ENCODE assay signal across 12 mouse cellular contexts in genomic region chr7:82082883-82083282, GRCm38 (mm10).
DNase-seq lines count a peak whose midpoint lies in the region.
"Had no signal": no experiment of that assay in that cellular context is flagged by ENCODE, and none has a peak within 500 bp of the region (broad histone marks: within the 10 kb centered on the region; RNA-seq: fewer than 3 reads in every experiment).

No protein-coding gene starts in this region.

- peak; percentile 18 for DNase-seq in embryo, embryonic 11 days
- DNase-seq in embryo, embryonic 10.5 days (ENCODE audit: low spot score), result no peak
- DNase-seq in heart, postnatal 10 days, result peak; percentile 7 to 14
- no peak for DNase-seq in heart, postnatal 14 days
- DNase-seq in testis, postnatal 14 days (ENCODE audit: low spot score), result peak; percentile 8
- no peak for DNase-seq in testis, postnatal 10 days (ENCODE audit: low spot score)
- DNase-seq in skeletal muscle tissue, adult 2 months (ENCODE audit: low read depth, low spot score), result peak; percentile 13
- no peak for DNase-seq in kidney, adult 18-20 months
- DNase-seq: adrenal gland, adult 8-10 months; cerebellum, postnatal 36 days; right cerebral cortex, postnatal 25 days; thymus, postnatal 25 days had no signal

- intact Hi-C loops in heart, postnatal 10 days (cut with DNase I), result no loop called here
- intact Hi-C loops in heart, postnatal 14 days (cut with DNase I), result no loop called here

Comparison
In these comparisons a context has a peak if more than half of its experiments do, and no peak if none do; other contexts are left out.
1. DNase-seq: peak in embryo, embryonic 11 days (single experiment), heart, postnatal 10 days (2 of 2), testis, postnatal 14 days (single experiment) and skeletal muscle tissue, adult 2 months (single experiment); none in embryo, embryonic 10.5 days (single experiment), heart, postnatal 14 days (0 of 2), testis, postnatal 10 days (single experiment) and kidney, adult 18-20 months (single experiment).